ENCODE assay signal across 10 mouse cellular contexts in the genomic region with DNA sequence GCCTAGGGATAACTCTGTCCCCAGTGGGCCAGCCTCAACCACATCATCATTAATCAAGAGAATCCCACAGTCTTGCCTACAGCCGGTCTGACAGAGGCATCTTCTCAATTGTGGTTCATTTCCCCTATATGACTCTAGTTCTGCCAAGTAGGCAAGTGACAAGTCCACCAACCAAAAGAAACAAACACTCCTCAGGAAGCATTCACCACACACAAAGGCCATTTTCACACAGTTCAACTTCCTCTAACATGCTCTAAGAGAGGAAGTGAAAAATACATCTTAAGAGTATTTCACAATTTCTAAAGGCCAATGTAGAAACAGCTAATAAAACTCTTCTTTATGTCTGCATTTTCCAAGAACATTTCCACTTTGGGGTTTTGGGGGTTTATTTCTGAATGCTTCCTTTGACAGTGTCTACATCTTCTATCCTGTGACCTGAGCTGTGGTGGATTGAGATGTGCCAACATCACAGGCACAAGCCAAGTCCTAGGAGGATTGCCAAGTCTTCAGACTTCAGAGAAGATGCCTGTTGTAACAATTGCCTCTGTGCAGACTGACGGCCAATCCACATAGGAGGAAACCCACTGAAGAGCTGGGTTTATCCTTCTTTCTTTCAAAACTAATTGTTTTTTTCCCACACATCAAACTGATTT. TPM values are rescaled to one million over a fixed set of nuclear protein-coding genes. Genes with fewer than 3 reads are reported as not detected.
DNase-seq lines count a peak whose midpoint lies in the region; ATAC-seq and TF ChIP-seq lines count a peak whose summit lies in the region.
"Had no signal": no experiment of that assay in that cellular context is flagged by ENCODE, and none has a peak within 500 bp of the region (broad histone marks: within the 10 kb centered on the region; RNA-seq: fewer than 3 reads in every experiment).

No protein-coding gene starts in this region.

- DNase-seq in heart, adult 8-10 months (ENCODE audit: low spot score) = peak; percentile 18
- no peak for DNase-seq in heart, postnatal 14 days
- DNase-seq in testis, postnatal 14 days (ENCODE audit: low spot score) = peak; percentile 58
- no peak for DNase-seq in testis, postnatal 10 days (ENCODE audit: low spot score)
- peak; percentile 58 for DNase-seq in lung, postnatal 36 days
- DNase-seq in splenic B cell, adult 2 months (ENCODE audit: low read depth, low spot score) = peak; percentile 79
- no peak for DNase-seq in ovary, postnatal 10 days (ENCODE audit: low spot score)
- DNase-seq: kidney, postnatal 25 days had no signal

- no peak overlapping the region for H3K27ac ChIP-seq in intestine, postnatal 0 days (ENCODE audit: low read depth, low read length)
- H3K27ac ChIP-seq: neural tube, embryonic 12.5 days had no signal

- no peak for TF ChIP-seq CTCF in intestine, postnatal 0 days (IDR thresholded peaks at IDR 0.05; ENCODE audit: low read depth)

- H3K36me3 ChIP-seq in splenic B cell, adult 2 months (ENCODE audit: control insufficient read depth, insufficient read depth, low read length, poor library complexity, severe bottlenecking) = no peaks in the 10 kb centered on the region
- no peaks in the 10 kb centered on the region for H3K36me3 ChIP-seq in intestine, postnatal 0 days (ENCODE audit: control insufficient read depth, insufficient read depth)
- H3K36me3 ChIP-seq: neural tube, embryonic 12.5 days had no signal

- no peak overlapping the region for H3K4me3 ChIP-seq in intestine, postnatal 0 days (ENCODE audit: low read depth, low read length)
- H3K4me3 ChIP-seq: neural tube, embryonic 12.5 days had no signal

- 76% methylated on average over 2 of the region's 2 CpGs for WGBS in intestine, postnatal 0 days

- intact Hi-C loops in heart, postnatal 14 days (cut with DNase I) = no loop called here

- H3K4me2 ChIP-seq in intestine, postnatal 0 days (replicated peaks; ENCODE audit: low read depth) = no peak overlapping the region
- H3K4me2 ChIP-seq: neural tube, embryonic 12.5 days had no signal

- no peaks in the 10 kb centered on the region for H3K4me1 ChIP-seq in intestine, postnatal 0 days (replicated peaks; ENCODE audit: control insufficient read depth, insufficient read depth, low read length)
- H3K4me1 ChIP-seq: neural tube, embryonic 12.5 days had no signal

- H3K27me3 ChIP-seq in splenic B cell, adult 2 months (ENCODE audit: control insufficient read depth, insufficient read depth, low read length, poor library complexity, severe bottlenecking) = no peaks in the 10 kb centered on the region
- no peaks in the 10 kb centered on the region for H3K27me3 ChIP-seq in intestine, postnatal 0 days (replicated peaks; ENCODE audit: control insufficient read depth, insufficient read depth, low read length)
- H3K27me3 ChIP-seq: neural tube, embryonic 12.5 days had no signal

- ATAC-seq in intestine, postnatal 0 days = no peak

- no peaks in the 10 kb centered on the region for H3K9me3 ChIP-seq in intestine, postnatal 0 days (ENCODE audit: control insufficient read depth)
- H3K9me3 ChIP-seq: neural tube, embryonic 12.5 days had no signal

- H3K9ac ChIP-seq in intestine, postnatal 0 days (ENCODE audit: low read depth, low read length) = no peak overlapping the region
- H3K9ac ChIP-seq: neural tube, embryonic 12.5 days had no signal

RNA-seq across cellular contexts. Expression of a gene that starts 24.3 kb away (rescaled TPM):
- total RNA-seq in heart, adult 8-10 months (2022) = under 1 TPM; 0.09 to 0.35 (median 0.22) TPM
- total RNA-seq in heart, postnatal 14 days (2021) = under 1 TPM; 0.33 to 0.88 TPM
- 1.6 and 1.9 TPM in 2 replicates for polyA plus RNA-seq in intestine, postnatal 0 days (2015; fragmentation: Nextera tagmentation; extraction: Ambion mirVana)

Comparison
In these comparisons a context has a peak if more than half of its experiments do, and no peak if none do; other contexts are left out.
1. DNase-seq: peak in heart, adult 8-10 months (single experiment), testis, postnatal 14 days (single experiment), lung, postnatal 36 days (single experiment) and splenic B cell, adult 2 months (single experiment); none in heart, postnatal 14 days (0 of 2), testis, postnatal 10 days (single experiment) and ovary, postnatal 10 days (single experiment).